Mouse (Mus musculus) myocyte (in vitro differentiated cells): ENCODE data around the gene Lpar1.

Experiments
- POLR2A ChIP-seq: IDR thresholded peaks from one replicate; pipeline ENCODE4 v1.6.1; 2011; ENCODE audit warnings: low read depth, mild to moderate bottlenecking, control low read depth, moderate library complexity; ENCODE audit not compliant: insufficient read length
- POLR2AphosphoS2 ChIP-seq: IDR thresholded peaks from one replicate; pipeline ENCODE4 v1.6.1; 2011; ENCODE audit warnings: low read depth, control low read depth; ENCODE audit not compliant: insufficient read length
- TCF12 ChIP-seq: IDR thresholded peaks from one replicate; pipeline ENCODE4 v1.6.1; 2011; ENCODE audit warnings: mild to moderate bottlenecking, control low read depth; ENCODE audit not compliant: poor library complexity, insufficient read depth, severe bottlenecking
- USF1 ChIP-seq: IDR thresholded peaks from one replicate; pipeline ENCODE4 v1.6.1; 2011; ENCODE audit warnings: low read depth, mild to moderate bottlenecking, control low read depth, moderate library complexity

DNA sequence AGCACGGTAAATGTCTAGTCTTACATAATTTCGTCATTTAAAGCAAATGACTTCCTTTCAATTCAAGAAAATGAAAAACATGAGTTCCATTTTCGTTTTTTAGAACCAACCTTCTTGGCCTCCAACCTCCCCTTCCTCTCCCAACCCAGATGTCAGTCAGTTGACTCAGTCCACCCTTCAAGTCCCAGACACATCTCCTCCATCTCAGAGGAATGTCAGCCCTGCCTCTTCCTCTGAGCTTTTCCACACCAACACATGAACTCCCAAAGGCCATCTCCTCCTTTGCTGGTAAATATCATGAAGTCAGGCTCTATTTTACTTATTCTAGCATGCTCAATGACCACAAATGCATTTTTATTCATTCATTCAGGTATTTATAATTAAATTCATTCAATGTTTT lies 10.5 kb downstream of the Lpar1 start:
- TF ChIP-seq POLR2A (no peak), POLR2AphosphoS2 (no peak), TCF12 (no peak), USF1 (no peak)
